Mouse (Mus musculus): ENCODE results near the gene Pnkd. TPM values are rescaled to one million over a fixed set of nuclear protein-coding genes. Genes with fewer than 3 reads are reported as not detected.
"Not testable (repeated sequence)": the region's sequence is repeated elsewhere in the genome, so short reads cannot be mapped to it uniquely, and the experiment has no call there.

Gene Pnkd
- polyA plus RNA-seq, 1 experiment from 2014 or later = 156 TPM

DNA sequence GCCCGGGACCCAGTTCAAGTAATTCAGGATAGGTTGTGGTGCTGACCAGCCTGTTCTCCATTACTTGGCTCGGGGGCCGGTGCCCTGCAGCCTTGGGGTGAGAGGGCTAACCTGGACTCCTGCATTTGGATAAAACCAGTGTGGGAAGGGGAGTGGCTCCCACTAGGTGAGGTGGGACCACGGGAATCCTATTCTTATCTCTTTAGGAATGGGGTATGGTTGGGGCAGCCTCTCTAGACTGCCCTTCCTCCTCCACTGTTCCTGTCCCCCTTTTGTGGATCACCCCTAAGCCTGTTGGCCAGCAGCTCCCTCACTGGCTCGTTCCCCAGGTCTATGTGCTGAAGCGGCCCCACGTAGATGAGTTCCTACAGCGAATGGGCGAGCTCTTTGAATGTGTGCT lies 109.6 kb downstream of the Pnkd start:
- Histone ChIP-seq H3K27ac (replicated peaks) (no peak overlapping the region), H3K36me3 (peaks cover 6% of the 10 kb centered on the region), H3K4me3 (replicated peaks) (no peak overlapping the region), H3K4me1 (peaks cover 46% of the 10 kb centered on the region), H3K9me3 (replicated peaks) (no peaks in the 10 kb centered on the region), H3K9ac (replicated peaks) (no peak overlapping the region), H3K27me3 (replicated peaks) (peaks cover 9% of the 10 kb centered on the region), H3K4me2 (no peak overlapping the region)
- no peak for ATAC-seq (ENCODE audit: low FRiP score)
- 94% methylated on average over 9 of the region's 9 CpGs for WGBS

- ATAC-seq (ENCODE audit: low FRiP score) = no peak
- H3K36me3 ChIP-seq = peaks cover 6% of the 10 kb centered on the region
- H3K4me3 ChIP-seq (replicated peaks) = no peak overlapping the region
- peaks cover 7% of the 10 kb centered on the region for H3K27me3 ChIP-seq (replicated peaks)
- no peak overlapping the region for H3K4me2 ChIP-seq
- 91% methylated on average over 15 of the region's 15 CpGs for WGBS
- no peaks in the 10 kb centered on the region for H3K9me3 ChIP-seq (replicated peaks)
- H3K4me1 ChIP-seq = peaks cover 43% of the 10 kb centered on the region
- H3K9ac ChIP-seq (replicated peaks) = no peak overlapping the region
- no peak overlapping the region for H3K27ac ChIP-seq (replicated peaks)
Observed at GRCm38 (mm10) chr1:74394858-74395257, 110.1 kb downstream of the Pnkd start.

- ATAC-seq (ENCODE audit: low FRiP score) = no peak
- Histone ChIP-seq H3K4me3 (replicated peaks) (no peak overlapping the region), H3K9ac (replicated peaks) (no peak overlapping the region), H3K4me1 (peaks cover 38% of the 10 kb centered on the region), H3K27ac (replicated peaks) (no peak overlapping the region), H3K9me3 (replicated peaks) (no peaks in the 10 kb centered on the region), H3K27me3 (replicated peaks) (peaks cover 7% of the 10 kb centered on the region; the same call in 1 of the 2 replicates), H3K36me3 (peaks cover 6% of the 10 kb centered on the region), H3K4me2 (no peak overlapping the region)
- 90% methylated on average over 13 of the region's 13 CpGs for WGBS
Observed at GRCm38 (mm10) chr1:74395290-74395689, 110.6 kb downstream of the Pnkd start.

GRCm38 (mm10) chr1:74396456-74397222 lies 111.9 kb downstream of the Pnkd start:
- H3K4me2 ChIP-seq = peak overlapping the region; percentile 82
- not testable (repeated sequence) for H3K27me3 ChIP-seq (replicated peaks); ATAC-seq (ENCODE audit: low FRiP score); H3K36me3 ChIP-seq; H3K9me3 ChIP-seq (replicated peaks)
- H3K9ac ChIP-seq (replicated peaks) = peak overlapping the region; percentile 44; the same call in 1 of the 2 replicates
- WGBS = 10% methylated on average over 12 of the region's 12 CpGs
- peak overlapping the region; percentile 45 for H3K4me3 ChIP-seq (replicated peaks)
- H3K27ac ChIP-seq (replicated peaks) = peak overlapping the region; percentile 81; the same call in 1 of the 2 replicates
- peaks cover 28% of the 10 kb centered on the region for H3K4me1 ChIP-seq

- WGBS = under 1% methylated on average over 41 of the region's 41 CpGs
- Histone ChIP-seq H3K4me2 (peak overlapping the region; percentile 82), H3K9me3 (replicated peaks) (no peaks in the 10 kb centered on the region), H3K27ac (replicated peaks) (peak overlapping the region; percentile 81), H3K4me1 (peaks cover 23% of the 10 kb centered on the region), H3K9ac (replicated peaks) (peak overlapping the region; percentile 44), H3K36me3 (peaks cover 6% of the 10 kb centered on the region), H3K27me3 (replicated peaks) (no peaks in the 10 kb centered on the region), H3K4me3 (replicated peaks) (peak overlapping the region; percentile 45)
- ATAC-seq (ENCODE audit: low FRiP score) = peak; percentile 87
Observed at GRCm38 (mm10) chr1:74397268-74397918, 112.7 kb downstream of the Pnkd start.

GRCm38 (mm10) chr1:74397919-74398451 lies 113.3 kb downstream of the Pnkd start:
- whole genome bisulfite sequencing = 3% methylated on average over 11 of the region's 11 CpGs
- Histone ChIP-seq H3K27me3 (replicated peaks) (no peaks in the 10 kb centered on the region), H3K36me3 (peaks cover 6% of the 10 kb centered on the region), H3K9me3 (replicated peaks) (no peaks in the 10 kb centered on the region), H3K4me1 (peaks cover 17% of the 10 kb centered on the region), H3K9ac (replicated peaks) (peak overlapping the region; percentile 44), H3K27ac (replicated peaks) (peak overlapping the region; percentile 81), H3K4me3 (replicated peaks) (peak overlapping the region; percentile 45), H3K4me2 (peak overlapping the region; percentile 82)
- ATAC-seq (ENCODE audit: low FRiP score) = peak; percentile 27; the same call in 1 of the 2 replicates

DNA sequence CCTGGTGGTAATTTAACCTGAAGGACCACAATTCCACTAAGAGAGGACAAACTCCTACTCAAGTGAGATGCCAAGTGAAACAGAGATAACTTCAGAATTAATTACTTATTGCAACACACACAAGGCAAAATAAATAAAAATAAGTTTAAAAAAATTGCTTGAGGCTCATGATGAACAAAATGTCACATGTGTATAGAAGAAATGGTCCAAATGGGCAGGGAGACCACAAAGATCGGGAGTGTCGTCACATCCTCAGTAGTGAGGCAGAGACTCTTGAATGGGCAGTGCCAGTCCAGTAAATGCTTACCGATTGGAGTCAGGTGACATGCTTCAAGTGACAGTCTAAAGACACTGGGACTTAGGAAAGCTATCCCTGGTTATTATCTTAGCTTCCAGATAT lies 115.8 kb downstream of the Pnkd start:
- 89% methylated on average over 3 of the region's 3 CpGs for WGBS

GRCm38 (mm10) chr1:74401015-74401702 lies 116.4 kb downstream of the Pnkd start:
- no peak overlapping the region for H3K4me2 ChIP-seq
- no peaks in the 10 kb centered on the region for H3K9me3 ChIP-seq (replicated peaks)
- no peak for ATAC-seq (ENCODE audit: low FRiP score)
- H3K4me3 ChIP-seq (replicated peaks) = no peak overlapping the region
- H3K27me3 ChIP-seq (replicated peaks) = no peaks in the 10 kb centered on the region
- H3K9ac ChIP-seq (replicated peaks) = no peak overlapping the region
- no peaks in the 10 kb centered on the region for H3K36me3 ChIP-seq
- WGBS = 55% methylated on average over 16 of the region's 16 CpGs
- H3K4me1 ChIP-seq = peaks cover 11% of the 10 kb centered on the region
- H3K27ac ChIP-seq (replicated peaks) = no peak overlapping the region

More for the DNA sequence above, 115.8 kb downstream of the Pnkd start:
- Histone ChIP-seq H3K27me3 (replicated peaks) (no peaks in the 10 kb centered on the region), H3K4me3 (replicated peaks) (no peak overlapping the region), H3K9me3 (replicated peaks) (no peaks in the 10 kb centered on the region), H3K4me2 (no peak overlapping the region), H3K27ac (replicated peaks) (no peak overlapping the region), H3K4me1 (peaks cover 11% of the 10 kb centered on the region), H3K36me3 (no peaks in the 10 kb centered on the region), H3K9ac (replicated peaks) (no peak overlapping the region)
- no peak for ATAC-seq (ENCODE audit: low FRiP score)

MicroRNAs within 50 kb of the gene (microRNA counts, 519-probe panel; counts per million panel counts)
- microRNA mmu-miR-26b = 2,928 counts per million, percentile 70 among the panel's probes with 10 or more counts

Small RNAs within 50 kb of the gene (microRNA-seq; reads per million reads assigned to microRNA genes)
- gene Mir26b = 12,202 reads per million, percentile 97 among the genes with 10 or more reads in this experiment

Other genes with a start within 250 kb of the Pnkd start
- gene Tns1, start 160.5 kb upstream of the Pnkd start, polyA plus RNA-seq (2015; fragmentation: Nextera tagmentation; extraction: Ambion mirVana) = 13.3 and 20.6 TPM in 2 replicates
- 0.18 and 0.37 TPM in 2 replicates for gene Rufy4, start 159.4 kb upstream of the Pnkd start, polyA plus RNA-seq (2015; fragmentation: Nextera tagmentation; extraction: Ambion mirVana)
- gene Cxcr2, start 130.9 kb upstream of the Pnkd start, polyA plus RNA-seq (2015; fragmentation: Nextera tagmentation; extraction: Ambion mirVana) = 0.05 and 0.13 TPM in 2 replicates
- gene Cxcr1, start 90.3 kb upstream of the Pnkd start, polyA plus RNA-seq (2015; fragmentation: Nextera tagmentation; extraction: Ambion mirVana) = not detected in 2 replicates
- gene Arpc2, start 48.8 kb upstream of the Pnkd start, polyA plus RNA-seq (2015; fragmentation: Nextera tagmentation; extraction: Ambion mirVana) = 393 and 423 TPM in 2 replicates
- gene Gpbar1, start 6.4 kb upstream of the Pnkd start, polyA plus RNA-seq (2015; fragmentation: Nextera tagmentation; extraction: Ambion mirVana) = 0.73 TPM in 1 of 2 replicates, not detected in the other
- gene Aamp, start 192 bp upstream of the Pnkd start, polyA plus RNA-seq (2015; fragmentation: Nextera tagmentation; extraction: Ambion mirVana) = 209 and 236 TPM in 2 replicates
- gene Tmbim1, start 20.7 kb downstream of the Pnkd start, polyA plus RNA-seq (2015; fragmentation: Nextera tagmentation; extraction: Ambion mirVana) = 10.1 and 12.9 TPM in 2 replicates
- 1.1 and 1.4 TPM in 2 replicates for gene Catip, start 77.2 kb downstream of the Pnkd start, polyA plus RNA-seq (2015; fragmentation: Nextera tagmentation; extraction: Ambion mirVana)
- gene Slc11a1, start 90.3 kb downstream of the Pnkd start, polyA plus RNA-seq (2015; fragmentation: Nextera tagmentation; extraction: Ambion mirVana) = 2.3 and 3.5 TPM in 2 replicates
- gene Ctdsp1, start 106.6 kb downstream of the Pnkd start, polyA plus RNA-seq (2015; fragmentation: Nextera tagmentation; extraction: Ambion mirVana) = 16.8 and 30.2 TPM in 2 replicates
- 0.33 and 5.9 TPM in 2 replicates for gene Vil1, start 124.4 kb downstream of the Pnkd start, polyA plus RNA-seq (2015; fragmentation: Nextera tagmentation; extraction: Ambion mirVana)
- 43.9 and 48.5 TPM in 2 replicates for gene Cnot9, start 221.1 kb downstream of the Pnkd start, polyA plus RNA-seq (2015; fragmentation: Nextera tagmentation; extraction: Ambion mirVana)

All from neural tube, embryonic 15.5 days (tissue).